Mouse (Mus musculus): Measurements from ENCODE around the gene Ndufs3. TPM values are rescaled to one million over a fixed set of nuclear protein-coding genes. Genes with fewer than 3 reads are reported as not detected.
A peak's percentile ranks its signal among the peaks of the same experiment; 100 is the strongest.

The Ndufs3 gene
- total RNA-seq, 2 experiments from 2014 or later, result 224 to 227 TPM

GRCm38 (mm10) chr2:90861486-90861885 is 43.1 kb downstream of the Ndufs3 start:
- DNase-seq (ENCODE audit: low spot score in 2 of 2), result no peak

GRCm38 (mm10) chr2:90850401-90850800 is 54.2 kb downstream of the Ndufs3 start:
- DNase-seq (ENCODE audit: low spot score in 2 of 2), result no peak

GRCm38 (mm10) chr2:90848331-90848730 is 56.3 kb downstream of the Ndufs3 start:
- DNase-seq (ENCODE audit: low spot score in 2 of 2), result no peak

- no peak for DNase-seq (ENCODE audit: low spot score in 2 of 2)
These were observed 57.0 kb downstream of the Ndufs3 start for GRCm38 (mm10) chr2:90847681-90848050.

- peak; percentile 98 to 99 for DNase-seq (ENCODE audit: low spot score in 2 of 2)
These were observed 57.5 kb downstream of the Ndufs3 start, which contains the start of gene Mtch2 for GRCm38 (mm10) chr2:90846955-90847680. Gene Mtch2, plus strand, starts transcription at chr2:90847155.

DNA sequence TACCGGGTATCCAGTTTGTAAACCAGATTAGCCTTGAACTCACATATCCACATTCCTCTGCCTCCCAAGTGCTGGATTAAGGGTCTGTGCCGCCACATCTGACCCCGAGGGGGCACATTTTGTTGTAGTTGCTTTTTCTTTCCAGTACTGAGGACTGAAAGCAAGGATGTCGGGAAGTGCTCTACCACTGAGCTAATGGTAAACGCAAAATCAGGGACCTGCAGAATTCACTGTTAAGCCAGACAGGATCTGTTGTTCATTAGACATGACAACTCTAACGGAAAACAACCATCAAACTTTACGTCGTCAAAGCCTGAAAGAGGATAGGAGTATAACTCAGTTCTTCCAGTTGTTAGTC is 58.1 kb downstream of the Ndufs3 start:
- no peak for DNase-seq (ENCODE audit: low spot score in 2 of 2)

DNA sequence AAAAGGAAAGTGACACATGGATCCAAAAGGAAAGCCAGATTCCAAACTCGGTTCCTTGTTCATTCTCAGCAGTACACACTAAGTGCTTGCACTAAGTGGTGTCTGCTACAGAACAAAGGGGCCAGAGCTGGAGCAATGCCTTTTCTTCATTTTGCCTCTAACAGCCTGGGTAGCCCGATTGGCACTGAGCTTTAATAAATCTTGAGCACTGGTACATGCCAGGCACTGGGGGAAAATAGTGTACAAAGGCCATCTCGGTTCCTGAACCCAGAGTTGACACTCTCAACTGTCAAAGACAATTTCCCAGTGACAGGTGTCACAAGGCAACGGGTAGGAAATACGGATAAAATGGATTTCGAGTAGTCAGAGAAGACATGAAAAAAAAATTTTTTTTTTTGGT is 58.5 kb downstream of the Ndufs3 start:
- peak in 1 of 2 experiments; percentile 47 for DNase-seq (ENCODE audit: low spot score in 2 of 2)

DNA sequence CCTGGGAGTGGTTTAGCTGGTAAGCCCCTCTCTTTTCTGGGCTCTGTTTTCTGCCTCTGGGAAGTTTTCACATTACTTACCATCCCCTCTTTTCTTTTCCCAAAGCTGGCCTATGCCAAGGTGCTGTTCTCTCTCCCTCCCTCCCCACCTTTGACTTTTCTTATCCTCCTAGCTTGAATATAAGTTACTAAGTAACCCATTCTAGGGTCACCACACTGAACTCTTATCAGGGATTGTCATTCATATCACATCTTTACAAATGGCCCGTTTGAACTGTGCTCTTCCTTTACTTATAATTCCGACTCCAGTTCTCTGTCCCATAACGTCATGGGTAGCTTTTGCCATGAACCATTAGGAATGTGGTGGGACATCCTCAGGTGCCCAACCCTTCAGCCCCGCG is 59.4 kb downstream of the Ndufs3 start:
- DNase-seq (ENCODE audit: low spot score in 2 of 2), result no peak

Other genes starting within 250 kb of the Ndufs3 start
- 10 to 100 TPM; 17.6 to 20.2 TPM for gene Nup160, start 227.6 kb downstream of the Ndufs3 start, total RNA-seq (2021)
- 10 to 100 TPM; 72.0 to 87.7 TPM for gene Fnbp4, start 159.5 kb downstream of the Ndufs3 start, total RNA-seq (2021)
- gene Agbl2, start 122.1 kb downstream of the Ndufs3 start, total RNA-seq (2021), result 1 to 10 TPM in 1 of 2 experiments, under 1 TPM in 1; 0.45 to 1.0 TPM
- gene Mtch2, start 57.7 kb downstream of the Ndufs3 start, total RNA-seq (2021), result 100 to 1,000 TPM; 141 to 156 TPM
- gene C1qtnf4, start 19.0 kb downstream of the Ndufs3 start, total RNA-seq (2021), result 100 to 1,000 TPM; 157 to 186 TPM
- 10 to 100 TPM; 30.9 to 34.9 TPM for gene Kbtbd4, start 87 bp downstream of the Ndufs3 start, total RNA-seq (2021)
- gene Celf1, start 35.6 kb upstream of the Ndufs3 start, total RNA-seq (2021), result 100 to 1,000 TPM; 109 to 116 TPM
- gene Rapsn, start 130.8 kb upstream of the Ndufs3 start, total RNA-seq (2021), result under 1 TPM in 1 of 2 experiments, not detected in 1; 0.57 TPM
- 100 to 1,000 TPM; 190 to 221 TPM for gene Psmc3, start 149.2 kb upstream of the Ndufs3 start, total RNA-seq (2021)
- 10 to 100 TPM; 26.4 to 28.9 TPM for gene Slc39a13, start 165.6 kb upstream of the Ndufs3 start, total RNA-seq (2021)
- gene Spi1, start 177.6 kb upstream of the Ndufs3 start, total RNA-seq (2021), result 1 to 10 TPM; 4.5 to 6.0 TPM
- under 1 TPM; 0.38 to 0.55 TPM for gene Mybpc3, start 213.3 kb upstream of the Ndufs3 start, total RNA-seq (2021)

All from layer of hippocampus, postnatal 10 days (tissue).